Mouse (Mus musculus) 3T3-L1 (cell line): ENCODE results near the gene Psmf1.
A peak's percentile ranks its signal among the peaks of the same experiment; 100 is the strongest.

Experiments
- DNase-seq: peaks from one replicate; pipeline ENCODE4 v3.0.0-alpha.2; 2015; ENCODE audit warnings: low read depth, low spot score

The Psmf1 gene

DNA sequence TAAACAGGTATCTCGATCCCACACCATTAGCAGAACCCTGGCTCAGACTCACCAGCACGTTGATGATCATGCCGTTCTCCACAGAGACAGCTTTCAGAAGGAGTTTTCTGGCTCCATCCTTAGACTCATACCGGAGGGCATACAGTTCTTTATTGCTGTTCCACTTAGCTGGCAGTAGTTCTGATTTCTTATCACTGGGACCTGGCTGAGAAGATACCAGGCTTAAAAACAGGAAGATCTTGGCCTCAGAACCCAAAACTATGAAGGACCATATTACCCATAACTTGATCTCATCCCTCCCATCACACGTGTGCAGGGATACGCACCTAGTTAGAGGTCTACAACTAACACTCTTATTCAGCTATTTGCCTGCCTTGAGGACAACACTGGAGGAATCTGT lies 8.6 kb downstream of the Psmf1 start:
- DNase-seq = no peak

DNA sequence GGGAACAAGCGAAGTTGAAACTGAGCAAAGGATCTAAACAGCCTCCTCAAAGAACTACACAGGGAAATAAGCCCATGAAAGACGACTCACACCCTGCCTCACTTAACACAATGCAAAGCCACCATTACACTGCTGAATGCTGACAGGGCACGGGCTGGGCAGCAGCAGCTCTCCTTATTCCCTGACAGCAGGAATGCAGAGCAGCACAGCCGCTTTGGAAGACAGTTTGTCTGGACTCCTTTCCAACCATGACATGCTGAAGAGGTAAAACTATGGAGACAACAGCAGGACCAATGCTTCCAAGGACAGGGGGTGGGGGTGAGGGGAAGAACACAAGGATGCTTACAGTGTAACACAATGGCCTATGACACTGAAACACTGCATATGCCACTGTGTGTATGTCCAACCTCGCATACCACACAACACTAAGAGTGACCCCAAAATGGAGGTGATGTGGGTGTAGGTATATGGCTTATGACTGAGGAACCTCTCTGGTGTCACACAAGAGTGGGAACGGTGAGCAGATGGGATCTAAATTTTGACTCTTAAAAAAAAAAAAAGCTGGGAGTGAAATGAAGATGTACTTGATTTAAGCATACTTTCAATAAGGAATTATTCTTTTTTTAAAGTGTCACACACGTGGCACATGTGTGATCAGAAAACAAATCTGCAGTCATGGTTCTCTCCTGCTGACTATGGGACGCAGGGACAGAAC lies 10.7 kb downstream of the Psmf1 start:
- no peak for DNase-seq

GRCm38 (mm10) chr2:151724094-151724493 lies 19.9 kb downstream of the Psmf1 start:
- DNase-seq = no peak

DNA sequence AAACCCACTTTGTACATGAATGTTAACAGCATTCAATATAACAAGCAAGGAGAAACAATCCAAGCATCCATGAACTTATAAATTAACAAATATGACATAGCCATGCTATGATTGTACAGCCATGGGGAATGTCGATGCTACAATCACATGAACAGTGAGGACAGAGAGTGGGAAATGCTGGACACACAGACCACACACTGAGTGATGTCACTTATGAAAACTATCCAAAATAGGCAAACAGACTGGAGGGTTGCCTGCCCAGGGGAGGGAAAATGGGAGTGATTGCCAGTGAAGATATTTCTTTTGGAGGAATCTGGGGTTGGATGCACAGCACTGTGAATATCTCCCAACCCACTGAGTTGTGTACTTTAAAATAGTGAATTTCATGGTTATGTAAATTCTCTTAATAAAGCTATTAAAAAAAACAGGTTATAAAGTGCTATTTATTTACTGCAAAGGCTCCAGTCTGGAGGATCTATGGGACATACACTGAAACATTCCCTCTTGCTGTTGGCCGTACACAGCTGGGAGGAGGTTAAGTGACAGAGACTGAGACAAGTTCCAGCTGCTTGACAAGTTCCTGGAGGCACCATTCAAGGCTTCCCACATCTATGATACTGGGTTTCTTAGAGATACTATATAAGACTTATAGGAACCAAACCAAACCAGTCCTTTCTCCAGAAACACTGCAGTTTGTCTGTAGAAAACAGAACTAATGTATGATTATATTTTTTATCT lies 27.5 kb downstream of the Psmf1 start:
- no peak for DNase-seq

- DNase-seq = no peak
These were observed 28.5 kb downstream of the Psmf1 start for GRCm38 (mm10) chr2:151715526-151715925.

DNA sequence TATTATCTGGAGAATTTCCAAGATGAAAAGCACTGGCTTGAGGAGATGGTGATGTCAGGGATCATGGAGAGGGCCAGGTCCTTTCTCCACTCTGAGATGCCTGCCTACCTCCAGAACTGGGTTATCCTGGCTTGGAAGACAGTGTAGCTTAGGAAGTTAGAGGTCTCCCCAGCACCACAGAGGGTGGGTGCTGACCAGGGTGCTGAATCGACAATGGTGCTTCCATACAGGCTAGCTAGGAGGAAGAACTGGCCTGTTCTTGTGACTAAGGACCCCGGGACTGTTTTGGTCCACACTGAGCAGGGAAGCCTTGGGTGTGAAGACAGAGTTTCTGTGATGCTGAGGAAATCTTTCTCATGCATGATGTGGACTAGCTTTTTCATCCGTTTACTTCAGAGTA lies 31.3 kb downstream of the Psmf1 start:
- DNase-seq = peak; percentile 67

- no peak for DNase-seq
These were observed 41.2 kb downstream of the Psmf1 start for GRCm38 (mm10) chr2:151702851-151703190.

GRCm38 (mm10) chr2:151702146-151702850 lies 41.7 kb downstream of the Psmf1 start:
- no peak for DNase-seq

- DNase-seq = no peak
These were observed 42.5 kb downstream of the Psmf1 start, which contains the start of gene Tmem74b for GRCm38 (mm10) chr2:151701231-151702145. Gene Tmem74b, plus strand, starts transcription at chr2:151702008.

DNA sequence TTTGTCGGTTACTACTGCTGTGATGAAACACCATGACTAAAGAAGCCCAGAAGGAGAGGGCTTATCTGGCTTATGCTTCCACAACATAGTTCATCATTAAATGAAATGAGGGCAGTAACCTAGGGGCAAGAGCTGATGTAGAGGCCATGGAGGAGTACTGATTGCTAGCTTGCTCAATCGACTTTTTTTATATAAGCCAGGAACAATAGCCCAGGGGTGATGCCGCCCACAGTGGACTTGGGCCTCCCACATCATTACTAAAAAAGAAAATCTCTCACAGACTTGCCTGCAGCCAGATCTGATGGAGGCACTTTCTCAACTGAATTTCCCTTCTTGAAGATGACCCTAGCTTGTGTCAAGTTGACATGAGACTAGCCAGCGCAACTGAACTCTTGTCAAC lies 61.0 kb downstream of the Psmf1 start:
- DNase-seq = no peak

DNA sequence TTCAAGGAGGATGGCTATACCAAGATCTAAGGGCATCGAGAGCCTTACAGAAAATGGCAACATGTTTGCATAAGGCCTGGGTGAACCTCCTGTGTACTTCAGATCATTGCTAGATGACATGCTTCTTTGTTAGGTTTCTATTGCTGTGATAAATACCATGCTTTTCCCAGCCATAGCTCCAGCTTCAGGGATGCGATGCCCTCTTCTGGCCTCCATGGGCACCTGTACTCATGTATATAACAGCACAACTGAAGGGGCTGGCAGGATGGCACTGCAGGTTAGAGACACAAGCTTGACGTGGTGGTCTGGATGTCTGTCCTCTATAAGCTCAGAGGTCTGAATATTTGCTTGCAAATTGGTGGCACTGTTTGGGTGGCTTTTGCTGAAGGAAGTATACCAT lies 61.6 kb downstream of the Psmf1 start:
- DNase-seq = peak; percentile 66

DNA sequence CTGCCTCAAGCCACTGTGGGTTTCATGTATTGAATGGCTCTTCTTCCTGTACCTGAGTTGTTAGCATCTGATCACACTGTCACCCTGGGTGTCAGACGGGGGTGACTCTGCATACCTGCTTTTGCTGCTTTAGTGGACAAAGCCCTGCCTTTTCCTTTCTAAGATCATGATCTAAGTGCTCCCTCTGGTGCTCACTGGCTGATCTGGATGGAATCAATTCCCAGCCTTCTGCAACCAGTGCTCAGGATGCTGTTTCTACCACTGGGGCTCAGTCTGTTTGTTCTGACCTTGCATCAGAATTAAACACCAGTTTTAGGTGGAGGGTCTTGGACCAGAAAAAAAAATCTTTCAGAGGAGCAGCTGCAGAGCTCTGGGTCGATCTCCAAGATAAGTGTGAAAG lies 67.8 kb downstream of the Psmf1 start:
- peak; percentile 16 for DNase-seq

DNA sequence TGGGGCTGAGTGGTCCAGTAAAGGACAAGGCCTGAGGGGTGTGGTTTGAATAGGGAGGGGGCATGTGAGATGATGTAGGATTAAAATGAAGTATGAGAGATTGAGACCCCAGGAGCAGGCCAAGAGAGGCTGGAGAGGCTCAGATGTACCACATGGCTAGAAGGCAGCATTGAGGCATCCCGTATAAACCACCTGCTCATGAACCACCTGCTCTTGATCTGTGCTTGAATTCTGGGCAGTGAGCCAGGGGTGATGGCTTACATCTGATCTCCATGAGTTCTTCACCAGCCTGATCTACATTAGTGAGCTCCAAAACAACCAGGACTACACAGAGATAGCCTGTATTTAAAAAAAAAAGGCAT lies 73.0 kb downstream of the Psmf1 start:
- DNase-seq = no peak

- DNase-seq = no peak
These were observed 73.7 kb downstream of the Psmf1 start for GRCm38 (mm10) chr2:151670026-151670967.

DNA sequence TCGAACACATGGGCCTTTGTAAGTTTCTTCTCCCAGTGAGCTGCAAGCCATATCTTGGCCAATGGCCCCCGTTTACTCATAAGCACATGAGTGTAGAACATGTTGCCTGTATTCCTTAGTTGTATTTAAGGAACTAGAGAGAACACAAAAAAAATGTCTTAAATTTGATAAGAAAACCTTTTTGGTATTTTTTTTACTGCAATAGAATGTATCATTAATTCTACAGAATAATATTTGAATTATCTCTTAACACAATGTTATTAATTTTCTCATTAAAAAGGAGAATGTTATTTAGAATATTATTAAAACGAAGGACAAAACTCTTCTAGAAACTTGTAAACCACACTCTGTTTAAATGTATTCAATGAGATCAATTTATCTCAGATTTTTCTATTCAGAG lies 75.6 kb downstream of the Psmf1 start, which contains the start of gene Rad21l:
TSS of gene Rad21l (minus strand) at position 101 of the 400 bp plus-strand sequence.
- no peak for DNase-seq
